Mouse (Mus musculus): ENCODE data around the gene 9930021J03Rik.

DNA sequence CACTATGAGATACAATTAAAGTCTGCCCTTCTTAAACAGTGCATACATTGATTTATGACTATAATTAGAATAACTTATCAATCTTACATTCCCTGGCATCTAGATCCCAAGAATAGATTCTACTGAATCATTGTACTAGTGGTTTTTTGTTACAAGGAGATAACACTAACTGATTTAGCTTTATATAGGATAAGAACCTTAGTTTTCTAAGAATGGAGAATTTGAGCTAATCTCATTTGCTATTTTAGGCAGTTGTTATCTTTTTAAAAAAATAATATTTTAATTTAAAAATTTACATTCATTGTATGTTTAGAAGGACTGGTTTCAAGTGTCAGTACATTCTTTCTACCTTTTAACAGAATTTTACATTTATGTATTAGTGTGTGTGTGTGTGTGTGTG lies 17.8 kb downstream of the 9930021J03Rik start:
- TF ChIP-seq CTCF (IDR thresholded peaks at IDR 0.05; ENCODE audit: extremely low read depth, insufficient read depth, low read length) (no peak), POLR2A (IDR thresholded peaks at IDR 0.05; ENCODE audit: extremely low read depth, insufficient read depth, low read length) (no peak)

Data from cortical plate, adult 2 months (tissue).